Mouse (Mus musculus) 3T3-L1 (cell line): ENCODE data around the gene Mgea5.

Source experiments
- DNase-seq: peaks from one replicate; pipeline ENCODE4 v3.0.0-alpha.2; 2015; ENCODE audit warnings: low read depth, low spot score

Gene Mgea5

DNA sequence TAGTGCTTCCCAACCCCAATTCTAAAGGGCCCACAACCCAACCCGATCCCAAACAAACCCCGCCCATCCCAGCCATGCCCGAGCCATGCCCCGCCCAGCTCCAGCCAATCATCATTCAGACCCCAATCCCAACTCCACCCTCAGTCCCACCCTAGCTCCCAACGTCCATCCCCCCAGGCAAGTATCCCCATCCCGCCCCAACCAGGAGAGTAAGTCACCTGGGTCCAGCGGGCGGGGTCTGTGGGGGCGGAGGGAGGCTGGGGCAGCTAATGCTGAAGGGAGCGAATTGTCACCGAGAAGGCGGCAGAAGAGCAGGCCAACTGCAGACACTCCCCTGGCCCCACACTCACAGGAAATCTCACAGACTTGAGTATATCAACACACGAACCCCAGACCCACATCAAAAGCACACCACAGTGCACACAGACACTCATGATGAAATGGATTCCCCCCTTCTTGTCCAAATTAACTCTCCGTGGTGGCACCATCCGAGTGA lies 12.5 kb upstream of the Mgea5 start:
- DNase-seq: no peak

DNA sequence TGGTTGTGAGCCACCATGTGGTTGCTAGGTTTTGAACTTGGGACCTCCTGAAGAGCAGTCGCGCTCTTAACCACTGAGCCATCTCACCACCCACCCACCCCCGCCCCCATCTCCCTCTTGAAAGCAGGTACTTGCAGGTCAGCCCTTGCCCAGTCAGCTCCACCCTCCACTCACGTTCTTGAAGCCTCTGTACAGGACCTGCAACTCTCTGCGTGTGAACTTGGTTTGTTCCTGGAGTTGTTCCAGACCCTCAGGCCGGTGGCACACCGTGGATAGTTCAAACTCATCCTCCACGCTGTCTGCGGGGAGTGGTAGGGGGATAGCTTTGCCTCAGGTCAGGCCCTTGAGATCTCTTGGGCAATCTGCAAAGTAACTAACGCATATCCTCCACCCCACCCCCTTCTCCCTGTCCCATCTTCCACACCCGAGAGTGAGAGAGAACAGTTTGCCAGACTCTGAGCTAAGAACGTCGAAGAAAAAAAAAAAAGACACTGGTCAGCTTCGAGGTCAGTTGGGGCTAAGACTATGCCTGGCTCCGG lies 11.8 kb upstream of the Mgea5 start:
- no peak for DNase-seq

DNA sequence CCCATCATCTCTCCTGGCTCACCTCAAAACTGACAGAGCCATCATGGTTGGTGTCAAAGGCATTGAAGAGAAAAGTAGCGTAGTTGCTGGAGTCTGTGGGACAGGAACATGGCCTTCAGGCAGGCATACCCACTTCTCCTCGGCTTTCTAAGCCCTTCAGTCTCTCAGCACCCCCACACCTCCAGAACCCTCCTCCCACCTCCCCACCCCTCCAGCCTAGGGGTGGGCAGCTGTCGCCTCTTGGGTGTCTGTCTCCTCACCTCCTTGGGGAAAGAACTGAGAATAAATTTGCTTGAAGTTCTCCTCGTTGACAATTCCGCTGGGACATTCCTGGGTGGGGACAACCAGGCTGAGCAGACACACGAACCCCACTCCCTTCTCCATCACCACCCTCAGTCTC lies 11.1 kb upstream of the Mgea5 start:
- DNase-seq: no peak

DNA sequence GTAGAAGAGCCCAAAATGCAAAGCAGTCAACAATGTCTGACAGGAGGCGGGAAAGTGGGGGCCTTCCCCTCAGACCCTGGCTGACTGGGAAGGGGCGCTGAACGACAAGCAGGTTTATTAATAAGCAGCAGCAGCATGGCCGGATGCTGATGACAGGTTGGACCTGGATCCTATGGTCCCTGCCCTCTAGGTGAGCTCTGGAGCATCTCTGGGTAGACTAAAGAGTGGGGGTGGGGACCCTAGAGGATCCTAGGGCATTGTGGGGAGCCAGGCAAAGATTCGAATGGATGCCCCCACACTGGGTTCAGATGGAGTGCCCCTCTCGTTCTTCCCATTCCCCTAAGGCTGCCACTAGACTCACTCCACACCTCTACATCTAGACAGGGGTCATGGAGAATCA lies 8.8 kb upstream of the Mgea5 start:
- DNase-seq: no peak

DNA sequence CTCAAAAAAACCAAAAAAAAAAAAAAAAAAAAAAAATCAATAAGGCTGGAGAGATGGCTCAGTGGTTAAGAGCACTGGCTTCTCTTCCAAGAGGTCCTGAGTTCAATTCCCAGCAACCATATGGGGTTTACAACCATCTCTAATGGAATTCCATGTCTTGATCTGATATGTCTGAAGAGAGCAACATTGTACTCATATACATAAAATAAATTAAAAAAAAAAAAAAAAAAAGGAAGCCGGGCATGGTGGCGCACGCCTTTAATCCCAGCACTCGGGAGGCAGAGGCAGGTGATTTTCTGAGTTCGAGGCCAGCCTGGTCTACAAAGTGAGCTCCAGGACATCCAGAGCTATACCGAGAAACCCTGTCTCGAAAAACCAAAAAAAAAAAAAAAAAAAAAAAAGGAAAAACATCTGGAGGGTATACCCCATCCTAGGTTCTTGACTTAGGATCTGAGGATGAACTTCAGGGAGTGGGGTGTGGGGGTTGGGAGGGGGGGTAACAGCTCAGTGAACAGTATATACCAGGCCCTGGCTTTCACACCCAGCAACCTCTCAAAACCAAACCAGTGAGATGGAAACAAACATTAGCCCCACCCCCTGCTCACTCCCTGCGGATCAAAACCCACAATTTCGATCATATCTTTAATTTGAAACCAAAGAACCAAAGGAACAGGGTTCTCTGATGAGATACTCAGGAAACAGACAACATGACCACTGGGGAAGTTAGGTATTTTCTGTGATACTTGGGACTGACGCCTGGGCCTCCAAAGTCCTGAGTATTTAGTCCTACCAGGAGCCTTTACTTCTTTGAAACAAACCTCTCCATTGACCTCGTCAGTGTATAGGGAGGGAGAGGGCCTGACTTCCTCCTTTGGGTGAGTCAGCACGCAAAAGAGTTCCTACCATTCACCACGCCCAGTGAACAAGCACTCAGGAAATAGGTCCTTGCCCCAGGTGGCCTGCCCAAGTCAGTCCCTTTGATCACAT lies 6.5 kb upstream of the Mgea5 start:
- DNase-seq: peak; percentile 38

DNA sequence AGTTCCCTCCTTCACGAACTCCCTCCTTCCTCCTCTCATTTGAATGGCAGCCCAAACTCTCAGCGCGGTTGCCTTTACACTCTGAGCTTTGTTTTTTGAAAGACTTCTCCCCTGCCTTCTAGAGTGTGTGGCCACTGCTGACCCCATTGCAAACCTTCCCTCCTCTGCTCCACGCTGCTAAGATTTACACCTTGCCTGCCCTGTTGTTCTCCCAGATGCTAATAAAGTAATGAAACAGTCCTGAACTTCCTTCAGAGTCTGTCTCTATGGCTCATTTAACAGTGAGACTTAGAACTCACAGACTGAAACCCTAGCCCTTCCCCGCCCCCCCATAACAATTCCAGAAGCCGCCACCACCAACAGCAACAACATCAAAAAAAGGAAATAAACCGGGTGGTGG lies 5.7 kb upstream of the Mgea5 start:
- DNase-seq: no peak

DNA sequence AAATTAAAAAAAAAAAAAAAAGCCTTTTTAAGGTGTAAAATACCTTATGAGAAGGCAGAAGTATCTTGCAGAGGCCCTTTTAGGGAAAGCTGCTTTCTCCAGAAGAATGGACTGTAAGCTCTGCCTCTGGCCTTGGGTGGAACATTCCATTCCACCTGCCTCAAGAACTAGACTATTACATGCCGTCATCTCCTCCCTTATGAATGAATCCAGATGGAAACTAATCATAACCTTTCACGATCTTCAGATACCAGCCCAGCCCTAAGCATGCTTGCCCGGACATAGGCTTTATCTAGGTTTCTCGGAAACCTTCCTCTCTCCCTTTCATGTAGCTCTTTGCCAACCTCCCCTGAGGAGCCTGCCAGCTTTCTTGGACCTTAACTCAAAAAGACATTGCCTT lies 4.7 kb upstream of the Mgea5 start:
- DNase-seq: no peak

DNA sequence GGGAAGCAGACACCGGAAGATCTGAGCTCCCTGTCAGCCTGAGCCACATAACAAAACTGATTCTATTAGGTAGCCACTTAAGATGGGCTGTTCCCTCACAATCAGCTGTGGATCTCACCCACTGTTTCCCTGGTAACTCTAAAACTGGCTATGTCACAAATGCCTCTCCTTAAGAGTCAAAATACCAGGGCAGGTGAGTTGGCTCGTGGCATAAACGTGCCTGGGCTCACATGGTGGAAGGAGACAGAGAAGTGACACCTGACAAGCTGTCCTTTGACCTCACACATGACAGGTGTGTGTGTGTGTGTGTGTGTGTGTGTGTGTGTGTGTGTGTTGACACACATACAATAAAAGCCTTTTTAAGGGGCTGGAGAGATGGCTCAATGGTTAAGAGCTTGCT lies 3.8 kb upstream of the Mgea5 start:
- no peak for DNase-seq

DNA sequence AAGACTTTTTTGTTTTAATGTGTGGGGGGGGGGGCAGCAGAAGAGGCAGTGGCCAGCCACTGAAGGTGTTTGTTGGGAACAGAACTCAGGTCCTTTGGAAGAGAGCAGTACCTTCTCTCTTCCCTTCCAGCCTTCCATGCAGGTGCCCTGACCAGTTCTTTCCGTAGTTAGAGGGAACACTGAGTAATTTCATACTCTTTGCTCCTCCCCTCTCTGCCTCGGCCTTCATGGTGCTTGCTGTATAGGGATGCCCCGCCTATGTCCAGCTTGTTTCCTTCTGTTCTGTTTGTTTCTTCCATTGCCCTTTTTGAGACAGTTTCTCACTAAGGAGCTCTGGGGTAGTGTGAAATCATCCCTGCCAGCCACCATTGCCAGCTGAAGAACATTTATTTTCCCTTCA lies 1.8 kb upstream of the Mgea5 start:
- no peak for DNase-seq

DNA sequence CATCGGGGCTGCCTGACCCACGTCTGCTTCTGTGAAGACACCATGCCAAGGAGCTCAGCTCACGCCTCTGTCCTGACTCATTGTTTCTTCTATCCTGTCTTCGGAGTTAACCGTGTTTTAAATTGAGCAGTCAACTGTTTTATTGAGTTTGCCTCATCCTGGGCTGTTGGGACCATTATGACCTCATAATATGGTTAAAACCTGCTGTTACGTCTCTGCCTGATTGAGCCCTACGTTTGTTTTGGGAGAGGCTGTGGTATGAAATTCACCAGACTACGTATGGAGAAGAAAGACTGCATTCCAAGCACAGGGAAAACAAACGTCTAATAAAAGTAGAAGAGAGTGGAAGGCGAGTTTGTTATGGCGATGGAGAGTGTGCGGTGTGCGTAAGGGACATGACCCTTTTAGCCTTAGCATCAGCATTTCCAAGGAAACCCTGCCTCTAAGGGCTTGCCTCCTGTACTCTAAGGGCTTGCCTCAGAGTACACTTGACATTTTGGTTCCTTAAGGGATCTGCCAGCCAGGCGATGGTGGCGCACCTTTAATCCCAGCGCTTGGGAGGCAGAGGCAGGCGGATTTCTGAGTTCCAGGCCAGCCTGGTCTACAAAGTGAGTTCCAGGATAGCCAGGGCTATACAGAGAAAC lies 418 bp upstream of the Mgea5 start:
- DNase-seq: no peak

DNA sequence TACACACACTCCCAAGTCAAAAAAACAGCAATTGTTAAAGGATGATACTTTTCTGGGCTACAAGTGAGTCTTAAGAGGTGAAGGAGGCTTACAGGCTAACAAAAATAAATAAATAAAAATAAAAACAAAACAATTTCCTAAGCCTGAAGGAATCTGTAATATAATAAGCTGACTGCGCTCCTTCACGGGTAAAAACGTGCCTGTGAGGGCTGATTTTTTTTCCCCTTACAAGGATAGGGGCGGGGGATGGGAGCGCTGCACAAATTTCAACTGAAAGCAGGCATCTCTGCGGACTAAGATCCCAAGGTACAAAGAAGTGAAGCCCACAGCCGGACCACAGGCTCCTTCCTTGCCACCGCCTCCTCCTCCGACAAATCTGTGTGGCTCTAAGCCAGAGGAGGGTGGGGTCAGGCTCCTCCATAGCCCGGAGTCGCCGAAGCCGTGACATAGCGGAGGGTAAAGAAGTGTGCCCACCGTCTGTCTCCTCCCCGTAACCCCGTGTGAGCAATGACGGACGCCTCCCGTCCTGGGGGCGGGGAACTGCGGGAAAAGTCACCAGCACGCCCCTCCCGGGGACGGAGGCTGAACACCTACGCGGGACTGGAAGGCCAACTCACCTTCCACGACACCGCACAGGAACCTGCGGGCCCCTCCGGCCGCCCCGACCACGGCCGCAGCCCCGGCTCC lies 1.2 kb downstream of the Mgea5 start:
- peak; percentile 90 for DNase-seq

DNA sequence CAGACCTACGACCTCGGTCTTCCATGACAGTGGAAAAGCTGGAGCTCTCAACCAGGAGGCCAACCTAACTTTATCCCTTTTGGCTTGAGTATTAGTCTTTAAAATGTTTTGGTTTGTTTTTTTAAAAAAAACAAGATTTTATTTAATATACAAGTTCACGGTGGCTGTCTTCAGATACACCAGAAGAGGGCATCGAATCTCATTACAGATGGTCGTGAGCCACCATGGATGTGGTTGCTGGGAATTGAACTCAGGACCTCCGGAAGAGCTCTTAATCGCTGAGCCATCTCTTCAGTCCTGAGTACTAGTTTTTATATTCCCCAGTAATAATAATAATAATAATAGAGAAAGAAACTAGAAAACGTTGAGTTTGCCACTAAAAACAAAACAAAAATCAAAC lies 2.0 kb downstream of the Mgea5 start:
- DNase-seq: peak; percentile 58

DNA sequence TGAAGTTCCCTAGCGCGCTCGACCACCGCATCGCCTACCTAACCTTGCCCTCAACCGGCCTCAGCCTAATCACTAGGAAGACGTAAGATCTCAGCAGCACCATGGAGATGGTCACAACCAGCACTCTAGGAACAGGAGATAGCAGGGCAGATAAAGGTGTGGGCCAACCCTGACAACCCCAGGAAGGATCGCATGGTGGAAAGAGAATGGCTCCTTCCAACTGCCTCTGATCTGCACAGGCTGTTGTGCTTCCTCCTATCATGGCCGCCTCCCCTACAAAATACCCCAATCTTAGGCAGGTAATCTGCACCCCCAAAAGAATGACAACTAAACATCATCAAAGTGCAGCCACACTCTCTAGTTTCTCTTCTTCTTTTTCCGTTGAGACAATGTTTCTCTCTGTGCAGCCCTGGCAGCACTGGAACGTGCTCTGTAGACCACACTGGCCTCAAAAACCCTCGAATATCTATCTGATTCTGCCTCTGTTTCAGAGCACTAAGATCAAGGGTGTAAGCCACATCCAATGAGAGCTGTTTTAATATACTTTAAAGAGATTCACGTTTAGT lies 3.2 kb downstream of the Mgea5 start:
- no peak for DNase-seq

DNA sequence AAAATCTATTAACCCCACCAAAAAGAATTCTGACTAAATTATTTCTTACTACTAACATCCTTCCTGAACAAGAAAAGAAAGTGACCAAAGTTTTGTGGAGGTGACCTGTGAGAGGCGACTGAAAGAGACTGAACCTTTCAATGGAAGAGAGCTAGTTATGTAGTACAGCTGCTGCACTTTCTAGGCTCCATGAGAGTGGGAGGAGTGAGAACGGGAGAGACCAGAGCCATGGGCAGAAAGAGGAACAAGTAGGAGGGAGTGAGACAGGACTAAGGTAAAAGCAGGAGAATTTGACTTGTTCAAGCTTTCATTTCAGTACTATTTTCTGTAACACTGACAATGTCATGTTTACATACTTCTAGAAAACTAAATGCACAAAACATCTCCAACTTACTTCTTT lies 8.2 kb downstream of the Mgea5 start:
- no peak for DNase-seq

DNA sequence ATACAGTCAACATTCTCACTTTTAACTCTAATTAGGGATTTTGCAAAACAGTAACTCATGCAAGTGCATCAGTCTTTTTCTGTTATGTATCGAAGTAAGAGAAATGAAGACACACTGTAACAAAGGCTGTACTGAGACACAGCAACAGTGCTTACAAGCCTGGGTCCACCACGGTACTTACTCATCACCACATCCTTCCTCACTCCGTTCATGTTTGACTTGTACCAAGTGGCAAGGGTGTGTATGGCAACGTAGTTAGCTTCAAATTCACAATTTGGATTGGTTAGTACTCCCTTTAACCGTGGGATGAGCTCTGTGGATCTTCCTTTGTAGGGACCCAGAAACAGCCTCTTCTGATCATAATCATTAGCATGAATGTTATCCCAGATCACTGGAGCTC lies 12.1 kb downstream of the Mgea5 start:
- DNase-seq: no peak

DNA sequence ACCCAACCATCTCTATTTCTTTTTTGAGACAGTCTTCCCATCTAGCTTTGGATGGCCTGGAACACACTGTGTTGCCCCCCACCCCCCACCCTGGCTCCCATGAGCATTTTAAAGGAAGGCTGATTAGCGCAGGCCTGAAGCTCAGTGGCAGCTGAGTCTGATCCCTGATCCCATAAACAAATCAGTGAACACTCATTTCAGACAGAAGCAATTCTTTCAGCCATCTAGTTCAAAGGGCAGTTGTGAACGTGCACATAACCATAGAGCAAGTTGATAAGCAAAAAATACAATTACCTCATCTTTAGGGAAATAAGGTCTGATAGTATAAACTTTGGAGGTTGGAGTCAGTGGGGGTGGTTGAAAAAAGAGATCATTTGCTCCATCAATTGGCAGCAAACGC lies 22.8 kb downstream of the Mgea5 start:
- no peak for DNase-seq

DNA sequence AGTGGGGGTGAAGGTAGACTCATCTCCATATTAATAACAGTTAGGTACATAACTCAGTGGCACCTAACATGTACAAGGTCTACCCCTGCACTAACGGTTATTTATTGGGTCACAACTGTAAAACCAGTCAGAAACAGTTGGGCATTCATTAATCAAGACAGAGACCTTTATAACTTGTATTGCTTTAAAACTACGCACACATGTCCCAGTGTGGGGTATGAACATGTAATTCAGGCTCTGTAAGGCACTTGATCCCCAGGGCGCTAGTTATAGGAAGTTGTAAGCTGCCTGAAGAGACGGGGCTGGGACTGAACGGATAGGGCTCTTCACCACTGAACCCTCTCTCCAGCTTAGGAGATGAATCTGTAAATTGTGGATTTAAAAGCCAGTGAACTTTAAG lies 25.0 kb downstream of the Mgea5 start:
- no peak for DNase-seq

DNA sequence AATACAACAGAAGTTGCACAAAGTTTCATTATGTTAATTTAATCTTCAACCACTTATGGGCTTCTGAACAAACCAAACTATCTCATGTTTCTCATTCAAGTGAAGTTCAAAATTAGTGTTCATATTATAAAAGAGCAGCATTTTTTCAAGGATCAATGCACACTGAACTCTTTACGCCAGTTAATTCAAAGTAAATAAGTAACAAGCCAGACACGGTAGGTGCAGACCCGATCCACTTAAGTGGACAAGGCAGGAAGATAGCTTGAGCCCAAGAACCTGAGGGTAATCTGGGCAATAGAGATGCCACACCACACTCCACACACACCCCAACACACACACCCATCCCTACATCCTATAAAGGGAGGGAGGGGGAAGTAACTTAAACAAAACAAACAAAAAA lies 30.1 kb downstream of the Mgea5 start:
- DNase-seq: no peak

DNA sequence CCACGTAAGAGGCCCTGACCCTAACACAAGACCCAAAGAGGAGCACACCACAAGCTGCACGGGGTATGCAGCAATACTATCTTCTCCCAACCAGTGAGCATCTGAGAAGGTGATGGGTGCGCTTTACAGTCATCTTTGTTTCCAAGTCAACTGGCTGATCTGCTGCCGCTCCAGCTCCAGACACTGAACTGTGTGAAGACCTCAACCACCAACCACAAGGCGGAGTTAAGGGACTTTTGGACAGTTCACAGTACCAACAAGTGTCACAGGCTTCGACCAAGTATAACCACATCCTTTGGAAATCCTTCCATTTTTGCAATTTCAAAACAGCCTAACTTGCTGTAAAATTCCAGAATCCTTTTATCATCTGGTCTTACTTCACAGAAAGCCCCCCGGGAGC lies 31.8 kb downstream of the Mgea5 start:
- DNase-seq: peak; percentile 17

DNA sequence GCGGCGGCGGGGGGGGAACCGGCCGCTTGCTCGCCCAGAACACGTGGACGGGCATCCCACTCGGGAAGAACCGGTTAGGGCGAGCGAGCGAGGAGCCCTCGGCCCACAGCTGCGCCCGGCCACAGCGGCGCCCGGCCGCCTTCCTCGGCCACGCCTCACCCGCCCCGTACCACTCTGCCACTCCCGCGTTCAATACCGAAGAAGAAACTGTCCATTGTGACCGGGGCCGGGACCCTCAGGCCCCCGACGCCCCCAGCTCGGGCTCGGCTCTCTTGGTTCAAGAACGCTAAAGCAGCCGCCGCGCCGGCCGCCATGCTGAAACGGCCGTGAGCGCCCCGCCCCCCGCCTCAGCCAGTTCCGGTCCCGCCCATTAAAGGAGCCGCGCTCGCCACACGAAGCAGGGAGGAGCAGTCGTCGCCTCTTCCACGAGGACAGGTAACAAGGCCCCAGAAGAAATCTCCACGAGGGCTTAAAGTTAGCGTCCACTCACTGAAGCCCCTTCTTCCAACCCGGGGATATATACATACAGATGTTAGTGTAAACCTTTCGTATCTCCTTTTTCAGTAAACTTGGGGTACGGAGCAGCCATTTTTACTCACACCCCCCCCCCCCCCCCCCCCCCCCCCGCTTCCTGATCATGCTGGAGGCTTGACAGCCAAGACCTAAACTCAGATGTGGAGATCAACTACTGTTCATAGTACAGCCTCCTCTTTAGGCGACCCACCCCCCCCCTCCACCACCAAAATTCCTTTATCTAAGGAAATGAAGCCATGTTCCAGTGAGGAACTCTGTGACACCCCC lies 34.2 kb downstream of the Mgea5 start, which contains the start of gene Npm3:
TSS of gene Npm3 (minus strand) at position 349 of the 801 bp plus-strand sequence.
- DNase-seq: peak; percentile 89
